Mouse (Mus musculus): Measurements from ENCODE around the gene Taok1.

DNA sequence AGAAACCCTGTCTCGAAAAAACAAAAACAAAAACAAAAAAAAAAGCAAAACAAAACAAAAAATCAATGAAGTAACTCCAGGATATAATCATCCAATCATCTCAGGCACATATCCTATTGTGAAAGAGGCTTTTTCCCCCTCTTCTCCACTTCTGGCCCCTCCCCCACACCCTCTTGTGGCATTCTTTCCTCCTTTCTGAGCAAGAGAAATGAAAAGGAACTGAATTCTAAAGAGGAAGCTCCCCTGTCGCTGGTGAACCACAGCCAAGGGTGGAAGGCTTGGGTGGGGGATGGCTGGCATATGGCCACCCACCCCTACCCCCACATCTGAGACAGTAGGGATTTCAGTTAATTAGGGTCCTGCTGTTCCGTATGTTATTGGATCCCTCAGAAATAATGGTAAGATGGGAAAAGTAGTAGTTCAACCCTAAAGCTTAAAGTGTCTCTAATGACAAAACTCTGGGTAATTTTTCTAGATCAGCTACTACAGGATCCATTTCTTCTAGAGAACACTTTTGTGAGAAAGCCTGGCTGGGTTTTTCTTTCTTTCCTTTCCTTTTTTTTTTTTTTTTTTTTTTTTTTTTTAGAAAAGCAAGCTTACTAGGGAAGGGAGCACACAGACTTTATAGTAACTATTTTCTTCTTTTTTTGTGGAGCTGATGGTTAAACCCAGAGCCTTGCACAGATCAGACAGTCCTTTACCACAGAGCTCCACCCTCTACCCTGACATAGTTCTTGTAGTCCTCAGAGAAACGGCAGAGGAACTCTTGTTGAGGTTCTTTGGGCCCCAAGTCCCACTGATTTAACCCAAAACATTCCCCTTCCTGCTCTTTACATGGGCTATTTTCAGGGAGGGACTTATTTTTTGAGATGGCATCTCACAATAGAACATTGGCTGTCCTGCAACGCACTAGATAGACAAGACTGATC is 86.8 kb downstream of the Taok1 start:
- no peak for TF ChIP-seq MAFK (IDR thresholded peaks at IDR 0.05; ENCODE audit: insufficient read depth, low read depth, low read length)
- no peak for TF ChIP-seq ZC3H11A (IDR thresholded peaks at IDR 0.05; ENCODE audit: borderline replicate concordance, low read depth, low read length)
- TF ChIP-seq HCFC1 (IDR thresholded peaks at IDR 0.05; ENCODE audit: borderline replicate concordance, insufficient read depth, low read length) = no peak
- no peak for TF ChIP-seq CHD2 (IDR thresholded peaks at IDR 0.05; ENCODE audit: low read depth, low read length)
- no peak for TF ChIP-seq ZNF384 (IDR thresholded peaks at IDR 0.05; ENCODE audit: low read depth, low read length)

Data from ES-E14 (cell line).